Mouse (Mus musculus): ENCODE results near the gene Ldlrad3.

- no peak for TF ChIP-seq MAX (IDR thresholded peaks at IDR 0.05; ENCODE audit: low read length)
- no peak for TF ChIP-seq POLR2A (IDR thresholded peaks at IDR 0.05; ENCODE audit: control insufficient read depth in 1 of 2, insufficient read depth in 1 of 2, low read depth in 1 of 2, low read length in 2 of 2, poor library complexity in 1 of 2)
- TF ChIP-seq CHD1 (IDR thresholded peaks at IDR 0.05; ENCODE audit: low read depth, low read length) = no peak
- no peak for TF ChIP-seq ZMIZ1 (IDR thresholded peaks at IDR 0.05; ENCODE audit: low read depth, low read length)
- TF ChIP-seq CTCF (IDR thresholded peaks at IDR 0.05 in 2 of 3, conservative IDR thresholded peaks at IDR 0.05 in 1 of 3; ENCODE audit: control insufficient read depth in 1 of 3, insufficient read depth in 1 of 3, low read depth in 2 of 3, low read length in 3 of 3, poor library complexity in 1 of 3, severe bottlenecking in 1 of 3) = no peak
- TF ChIP-seq GABPA (IDR thresholded peaks at IDR 0.05; ENCODE audit: low read depth, low read length) = no peak
- TF ChIP-seq MAFK (IDR thresholded peaks at IDR 0.05; ENCODE audit: borderline replicate concordance, low read depth, low read length) = no peak
- no peak for TF ChIP-seq RCOR1 (IDR thresholded peaks at IDR 0.05; ENCODE audit: low read depth, low read length)
- TF ChIP-seq TBP (IDR thresholded peaks at IDR 0.05; ENCODE audit: low read depth, low read length) = no peak
- TF ChIP-seq HCFC1 (IDR thresholded peaks at IDR 0.05; ENCODE audit: low read depth, low read length) = no peak
Measured at GRCm38 (mm10) chr2:102154771-102155211, 31.4 kb downstream of the Ldlrad3 start.
